Mouse (Mus musculus) gonadal fat pad, adult 2 months (tissue): Measurements from ENCODE around the gene Zfp382. TPM values are rescaled to one million over a fixed set of nuclear protein-coding genes. Genes with fewer than 3 reads are reported as not detected.
"Not testable (repeated sequence)": the region's sequence is repeated elsewhere in the genome, so short reads cannot be mapped to it uniquely, and the experiment has no call there.

Experiments
- DNase-seq: peaks from one replicate; pipeline ENCODE4 v3.0.0-alpha.2; 2012; ENCODE audit warnings: low read depth
- polyA plus RNA-seq: library from polyadenylated mRNA; depleted of rRNA; stranded (reverse); fragments of >200 nt; gene quantifications from 2 replicates; pipeline ENCODE4 v1.2.3, GENCODE M21; 2012; rRNA removed

Gene Zfp382
- polyA plus RNA-seq, 1 experiment, result 2.0 TPM

- DNase-seq, result no peak
Observed at GRCm38 (mm10) chr7:30147011-30147410, 25.3 kb downstream of the Zfp382 start.

- no peak for DNase-seq
Observed at GRCm38 (mm10) chr7:30154040-30154439, 32.3 kb downstream of the Zfp382 start.

- DNase-seq, result no peak
Observed at GRCm38 (mm10) chr7:30155507-30155906, 33.8 kb downstream of the Zfp382 start.

GRCm38 (mm10) chr7:30163113-30163512 is 41.4 kb downstream of the Zfp382 start:
- no peak for DNase-seq

- DNase-seq, result peak; percentile 82
Observed at GRCm38 (mm10) chr7:30164745-30165144, 43.0 kb downstream of the Zfp382 start.

- DNase-seq, result no peak
Observed at GRCm38 (mm10) chr7:30168914-30169582, 47.3 kb downstream of the Zfp382 start.

GRCm38 (mm10) chr7:30169583-30170282 is 48.0 kb downstream of the Zfp382 start, which contains the start of gene Zfp146:
TSS of gene Zfp146 (minus strand) at chr7:30169750.
- peak; percentile 89 for DNase-seq

GRCm38 (mm10) chr7:30170283-30170951 is 48.7 kb downstream of the Zfp382 start:
- DNase-seq, result no peak

GRCm38 (mm10) chr7:30176474-30176873 is 54.7 kb downstream of the Zfp382 start:
- no peak for DNase-seq

- DNase-seq, result no peak
Observed at GRCm38 (mm10) chr7:30178256-30178655, 56.5 kb downstream of the Zfp382 start.

- no peak for DNase-seq
Observed at GRCm38 (mm10) chr7:30181308-30181707, 59.6 kb downstream of the Zfp382 start.

GRCm38 (mm10) chr7:30181929-30182328 is 60.2 kb downstream of the Zfp382 start:
- not testable (repeated sequence) for DNase-seq

- not testable (repeated sequence) for DNase-seq
Observed at GRCm38 (mm10) chr7:30183189-30183588, 61.4 kb downstream of the Zfp382 start.

- no peak for DNase-seq
Observed at GRCm38 (mm10) chr7:30183879-30184289, 62.1 kb downstream of the Zfp382 start, which contains the start of gene Cox7a1. TSS of gene Cox7a1 (plus strand) at chr7:30184144.

Other genes starting within 250 kb of the Zfp382 start
- 2.9 and 3.5 TPM in 2 replicates for gene Zfp27, start 215.4 kb upstream of the Zfp382 start, polyA plus RNA-seq
- gene Zfp383, start 213.7 kb upstream of the Zfp382 start, polyA plus RNA-seq, result 2.3 and 2.5 TPM in 2 replicates
- 5.4 and 5.7 TPM in 2 replicates for gene Zfp74, start 167.9 kb upstream of the Zfp382 start, polyA plus RNA-seq
- 4.4 and 5.2 TPM in 2 replicates for gene Zfp568, start 138.0 kb upstream of the Zfp382 start, polyA plus RNA-seq
- 5.3 and 6.1 TPM in 2 replicates for gene Zfp14, start 70.6 kb upstream of the Zfp382 start, polyA plus RNA-seq
- 0.11 and 0.27 TPM in 2 replicates for gene Zfp82, start 49.0 kb upstream of the Zfp382 start, polyA plus RNA-seq
- 0.15 and 0.46 TPM in 2 replicates for gene Gm26920, start 31.5 kb upstream of the Zfp382 start, polyA plus RNA-seq
- gene Zfp566, start 31.4 kb upstream of the Zfp382 start, polyA plus RNA-seq, result 2.9 and 3.0 TPM in 2 replicates
- gene Zfp260, start 27.2 kb upstream of the Zfp382 start, polyA plus RNA-seq, result 16.3 and 16.5 TPM in 2 replicates
- 16.4 and 18.3 TPM in 2 replicates for gene Zfp146, start 47.8 kb downstream of the Zfp382 start, polyA plus RNA-seq
- 7.4 and 16.8 TPM in 2 replicates for gene Cox7a1, start 62.2 kb downstream of the Zfp382 start, polyA plus RNA-seq
- 854 and 1,031 TPM in 2 replicates for gene Capns1, start 76.9 kb downstream of the Zfp382 start, polyA plus RNA-seq
- gene Polr2i, start 110.0 kb downstream of the Zfp382 start, polyA plus RNA-seq, result 127 and 134 TPM in 2 replicates
- 63.0 and 64.8 TPM in 2 replicates for gene Tbcb, start 110.3 kb downstream of the Zfp382 start, polyA plus RNA-seq
- not detected in 2 replicates for gene Ovol3, start 113.8 kb downstream of the Zfp382 start, polyA plus RNA-seq
- 0.96 and 1.3 TPM in 2 replicates for gene Thap8, start 158.2 kb downstream of the Zfp382 start, polyA plus RNA-seq
- 28.2 and 30.8 TPM in 2 replicates for gene Wdr62, start 158.5 kb downstream of the Zfp382 start, polyA plus RNA-seq
- 6.3 and 12.5 TPM in 2 replicates for gene Clip3, start 169.8 kb downstream of the Zfp382 start, polyA plus RNA-seq
- 102 and 105 TPM in 2 replicates for gene Alkbh6, start 186.8 kb downstream of the Zfp382 start, polyA plus RNA-seq
- gene Syne4, start 192.9 kb downstream of the Zfp382 start, polyA plus RNA-seq, result 5.4 and 7.2 TPM in 2 replicates
- 1.1 and 1.7 TPM in 2 replicates for gene E130208F15Rik, start 199.8 kb downstream of the Zfp382 start, polyA plus RNA-seq
- 16.8 and 17.2 TPM in 2 replicates for gene Sdhaf1, start 202.0 kb downstream of the Zfp382 start, polyA plus RNA-seq
- gene Lrfn3, start 240.8 kb downstream of the Zfp382 start, polyA plus RNA-seq, result 2.6 and 3.8 TPM in 2 replicates